Mouse (Mus musculus) layer of hippocampus, postnatal 14 days (tissue): Measurements from ENCODE around the gene Rims1. TPM values are rescaled to one million over a fixed set of nuclear protein-coding genes. Genes with fewer than 3 reads are reported as not detected.

ENCODE experiments used
- DNase-seq, 2 experiments: peaks; one replicate each; pipeline ENCODE4 v3.0.0; 2021 to 2022; ENCODE audit warnings: low spot score in 2 of 2, mixed read lengths in 1 of 2
- total RNA-seq, 2 experiments: library from RNA; stranded (reverse); gene quantifications; 2 replicates each; pipeline ENCODE4 v1.2.3; 2021

The Rims1 gene
- total RNA-seq, 2 experiments from 2014 or later, result 241 to 261 TPM

- DNase-seq, result no peak
Observed at GRCm38 (mm10) chr1:22260291-22260690, 545.5 kb downstream of the Rims1 start.

GRCm38 (mm10) chr1:22258356-22258755 is 547.4 kb downstream of the Rims1 start:
- DNase-seq, result no peak

- DNase-seq, result no peak
Observed at GRCm38 (mm10) chr1:22254278-22254677, 551.5 kb downstream of the Rims1 start.

- DNase-seq, result no peak
Observed at GRCm38 (mm10) chr1:22252873-22253272, 552.9 kb downstream of the Rims1 start.

GRCm38 (mm10) chr1:22248898-22249386 is 556.9 kb downstream of the Rims1 start:
- DNase-seq, result no peak

GRCm38 (mm10) chr1:22245748-22246147 is 560.0 kb downstream of the Rims1 start:
- DNase-seq, result no peak
